Mouse (Mus musculus) brain, embryonic 18.5 days (tissue): ENCODE data around the gene Rnase13.

Source experiments
- DNase-seq: peaks from one replicate; pipeline ENCODE4 v3.0.0-alpha.2; 2012; ENCODE audit warnings: low read depth, low spot score

Rnase13 gene

GRCm38 (mm10) chr14:51913062-51913959 is 9.3 kb downstream of the Rnase13 start:
- no peak for DNase-seq

DNA sequence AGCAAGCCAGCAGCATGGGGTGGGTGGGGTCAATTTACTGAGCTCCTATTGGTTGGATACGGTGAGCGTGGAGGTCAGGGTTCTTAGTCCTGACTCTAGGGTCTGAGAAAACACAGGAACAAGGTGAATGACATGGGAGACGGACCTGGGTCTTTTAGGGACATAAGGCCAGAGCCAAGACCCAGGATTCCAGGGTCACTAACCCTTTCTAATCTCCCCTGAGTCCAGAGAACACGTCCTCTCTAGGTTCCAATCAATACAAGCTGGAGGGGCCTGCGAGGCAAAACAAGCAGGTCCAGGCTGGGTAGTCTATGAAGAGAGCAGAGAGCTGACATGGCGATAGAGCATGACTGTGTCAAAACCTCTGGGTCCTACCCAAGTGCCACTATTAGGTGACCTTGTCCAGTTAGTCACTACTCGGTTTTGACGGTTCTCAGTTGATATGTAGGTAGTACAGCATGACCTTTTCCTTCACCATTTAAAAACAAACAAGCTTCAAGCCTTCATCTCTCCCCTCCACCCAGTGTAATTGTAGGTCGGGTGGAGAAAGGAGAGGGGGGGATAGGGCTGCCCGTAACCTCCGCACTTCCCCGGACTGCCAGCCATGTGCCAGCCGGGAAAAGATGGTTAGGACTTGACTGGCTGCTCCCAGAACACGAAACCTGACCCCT is 10.0 kb downstream of the Rnase13 start:
- no peak for DNase-seq

DNA sequence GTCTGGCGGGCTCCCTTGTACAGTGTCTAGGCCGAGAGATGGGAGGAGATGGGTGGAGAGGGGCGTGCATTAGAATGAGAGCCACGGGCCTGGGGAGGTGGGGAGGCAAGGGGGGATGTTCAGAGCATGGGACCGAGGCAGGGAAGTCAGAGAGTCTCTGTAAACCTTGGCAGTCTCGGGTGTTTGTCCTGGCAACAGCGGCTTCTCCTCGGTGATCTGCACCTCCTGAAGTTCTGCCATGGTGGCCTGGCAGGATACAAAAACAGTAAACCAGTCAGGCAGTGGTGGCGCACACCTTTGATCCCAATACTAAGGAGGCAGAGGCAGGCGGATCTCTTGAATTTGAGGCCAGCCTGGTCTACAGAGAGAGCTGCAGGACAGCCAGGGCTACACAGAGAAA is 11.3 kb downstream of the Rnase13 start:
- DNase-seq: no peak

GRCm38 (mm10) chr14:51906102-51906501 is 16.5 kb downstream of the Rnase13 start:
- no peak for DNase-seq

DNA sequence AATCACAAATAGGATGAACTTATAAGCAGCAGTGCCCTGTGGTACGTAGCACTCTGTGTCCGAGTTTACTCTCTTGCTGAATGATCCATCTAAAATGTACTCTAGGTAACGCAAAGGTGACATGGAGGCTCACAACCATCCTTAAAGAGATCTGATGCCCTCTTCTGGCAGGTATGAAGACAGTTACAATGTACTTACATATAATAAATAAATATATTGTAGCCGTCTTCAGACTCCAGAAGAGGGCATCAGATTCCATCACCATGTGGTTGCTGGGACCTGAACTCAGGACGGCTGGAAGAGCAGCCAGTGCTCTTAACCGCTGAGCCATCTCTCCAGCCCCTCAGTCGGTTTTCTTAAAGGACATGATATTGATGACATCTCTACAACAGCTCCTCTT is 17.9 kb downstream of the Rnase13 start:
- no peak for DNase-seq

DNA sequence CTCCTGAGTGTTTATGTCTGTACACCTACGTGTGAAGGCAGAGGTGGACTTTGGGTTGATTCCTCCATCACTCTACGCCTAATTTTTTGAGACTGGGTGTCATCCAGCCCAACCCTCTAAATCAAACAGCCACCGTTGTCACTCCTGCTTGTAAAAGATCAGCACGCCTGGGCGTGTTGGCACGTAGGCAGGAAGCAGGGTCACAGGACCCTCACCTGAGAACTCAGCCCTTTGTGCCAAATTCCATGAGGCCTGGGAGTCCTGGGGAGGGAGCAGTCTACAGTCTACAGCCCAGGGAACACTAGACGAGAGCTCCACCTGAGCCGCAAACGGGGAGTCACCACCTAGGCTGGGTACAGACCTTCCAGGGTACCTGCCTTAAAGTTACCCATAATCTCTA is 18.8 kb downstream of the Rnase13 start:
- no peak for DNase-seq

DNA sequence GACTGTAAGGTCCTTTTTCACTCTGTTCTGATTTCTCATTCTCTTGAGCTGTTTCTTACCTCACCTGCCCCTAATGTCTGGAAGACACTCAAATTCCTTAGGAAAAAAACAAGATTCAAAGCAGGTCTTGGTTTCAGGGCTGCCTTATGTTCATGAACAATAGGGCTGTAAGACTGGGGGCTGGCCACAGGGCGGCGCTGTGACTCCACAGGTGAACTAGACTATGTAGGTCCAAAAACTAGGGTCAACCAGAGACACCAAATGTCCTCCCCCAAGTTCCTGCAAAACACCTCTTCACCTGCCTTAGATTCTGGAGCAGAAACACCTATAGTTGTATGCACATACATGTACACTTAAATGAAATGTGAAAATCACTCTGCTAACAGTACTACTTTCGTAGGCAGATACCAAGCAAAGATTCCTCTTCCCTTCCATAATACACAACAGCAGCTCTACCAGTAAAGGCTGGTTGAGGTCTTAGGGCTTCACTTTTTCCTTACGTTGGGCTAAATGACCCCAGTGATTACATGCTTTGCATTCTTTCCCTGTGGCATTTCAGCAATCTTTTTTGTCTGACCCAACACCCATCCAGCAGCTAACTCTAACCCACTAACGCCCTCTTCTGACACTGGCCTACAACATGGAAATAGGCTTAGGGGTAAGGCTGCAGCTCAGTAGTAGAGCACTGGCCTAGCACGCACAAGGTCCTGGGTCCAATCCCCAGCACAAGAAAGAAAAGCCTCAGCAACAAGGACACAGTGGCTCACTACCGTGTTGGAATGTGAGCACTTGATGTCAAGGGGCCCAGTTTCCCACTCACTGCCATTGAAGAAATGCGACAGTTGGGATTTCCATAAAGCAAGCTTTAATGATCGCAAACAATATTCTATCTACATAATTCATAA is 19.5 kb downstream of the Rnase13 start:
- no peak for DNase-seq

- DNase-seq: no peak
Measured at GRCm38 (mm10) chr14:51899351-51899750, 23.2 kb downstream of the Rnase13 start.

DNA sequence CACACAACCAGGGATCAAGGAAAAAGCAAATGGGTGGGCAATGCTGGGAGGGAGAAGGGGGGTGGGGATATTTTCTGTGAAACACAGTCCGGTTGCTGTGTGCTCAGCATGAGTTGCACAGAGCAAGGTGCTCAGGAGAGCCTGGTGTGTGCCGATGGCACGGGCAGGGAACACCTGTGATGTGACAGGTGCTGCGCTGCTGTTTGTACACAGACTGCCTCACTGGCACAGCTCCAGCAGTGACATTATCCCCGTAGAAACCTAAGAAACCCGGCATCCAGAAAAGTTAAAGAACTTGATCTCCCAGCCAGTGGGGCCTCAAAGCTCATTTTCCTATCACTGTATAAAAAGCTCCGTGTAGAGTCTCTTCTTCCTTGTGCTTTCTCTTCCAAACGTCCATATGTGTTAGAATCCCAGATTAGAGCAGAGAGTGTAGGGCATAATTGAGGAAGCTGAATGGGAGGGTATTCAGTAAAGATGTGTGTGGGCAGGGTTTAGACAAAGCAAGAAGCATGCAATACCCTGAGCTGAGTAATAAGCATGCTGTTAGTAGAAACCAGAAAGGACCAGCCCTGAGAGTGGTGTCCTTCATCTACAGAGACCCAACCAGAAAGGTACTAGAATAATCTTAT is 25.9 kb downstream of the Rnase13 start:
- no peak for DNase-seq

GRCm38 (mm10) chr14:51896019-51896418 is 26.6 kb downstream of the Rnase13 start:
- DNase-seq: no peak

- no peak for DNase-seq
Measured at GRCm38 (mm10) chr14:51895071-51895470, 27.5 kb downstream of the Rnase13 start.

GRCm38 (mm10) chr14:51893809-51894208 is 28.8 kb downstream of the Rnase13 start:
- no peak for DNase-seq

DNA sequence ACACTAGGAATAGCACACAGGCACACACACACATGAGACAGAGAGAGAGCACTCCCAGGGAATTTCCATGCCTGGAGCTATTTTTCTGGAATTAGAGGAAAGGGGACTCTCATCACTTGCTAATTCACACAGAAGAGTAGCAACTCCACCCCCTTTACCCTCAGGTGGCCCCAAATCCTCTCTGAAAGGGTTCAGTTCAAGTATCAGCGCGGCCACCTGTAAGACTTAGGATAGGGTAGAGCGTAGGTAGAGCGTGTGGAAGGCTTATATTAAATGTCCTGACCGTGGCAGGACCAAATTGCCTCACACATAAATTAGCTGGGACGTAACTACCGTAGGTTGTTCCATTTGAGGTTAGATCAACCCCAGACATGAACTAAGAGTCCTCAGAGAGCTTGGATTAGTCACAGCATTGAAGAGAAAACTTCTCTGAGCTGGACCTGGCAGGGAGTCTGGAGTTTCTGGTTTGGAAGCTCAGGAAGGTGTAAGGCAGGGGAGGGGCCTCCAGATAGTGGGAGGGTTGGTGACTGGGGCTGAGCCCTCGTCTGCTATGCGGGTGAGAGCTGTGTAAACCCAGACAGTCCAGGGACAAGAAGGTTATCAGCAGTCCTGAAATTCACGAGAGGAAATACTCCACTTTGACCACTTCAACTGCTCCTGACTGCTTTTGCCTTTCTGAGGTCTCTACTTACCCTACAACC is 29.3 kb downstream of the Rnase13 start:
- no peak for DNase-seq

- no peak for DNase-seq
Measured at GRCm38 (mm10) chr14:51892191-51892939, 30.2 kb downstream of the Rnase13 start, which contains the start of gene Slc39a2. Slc39a2 (plus strand) TSS chr14:51892889.

GRCm38 (mm10) chr14:51889833-51890232 is 32.7 kb downstream of the Rnase13 start:
- DNase-seq: no peak

- no peak for DNase-seq
Measured at GRCm38 (mm10) chr14:51886051-51886450, 36.5 kb downstream of the Rnase13 start.

DNA sequence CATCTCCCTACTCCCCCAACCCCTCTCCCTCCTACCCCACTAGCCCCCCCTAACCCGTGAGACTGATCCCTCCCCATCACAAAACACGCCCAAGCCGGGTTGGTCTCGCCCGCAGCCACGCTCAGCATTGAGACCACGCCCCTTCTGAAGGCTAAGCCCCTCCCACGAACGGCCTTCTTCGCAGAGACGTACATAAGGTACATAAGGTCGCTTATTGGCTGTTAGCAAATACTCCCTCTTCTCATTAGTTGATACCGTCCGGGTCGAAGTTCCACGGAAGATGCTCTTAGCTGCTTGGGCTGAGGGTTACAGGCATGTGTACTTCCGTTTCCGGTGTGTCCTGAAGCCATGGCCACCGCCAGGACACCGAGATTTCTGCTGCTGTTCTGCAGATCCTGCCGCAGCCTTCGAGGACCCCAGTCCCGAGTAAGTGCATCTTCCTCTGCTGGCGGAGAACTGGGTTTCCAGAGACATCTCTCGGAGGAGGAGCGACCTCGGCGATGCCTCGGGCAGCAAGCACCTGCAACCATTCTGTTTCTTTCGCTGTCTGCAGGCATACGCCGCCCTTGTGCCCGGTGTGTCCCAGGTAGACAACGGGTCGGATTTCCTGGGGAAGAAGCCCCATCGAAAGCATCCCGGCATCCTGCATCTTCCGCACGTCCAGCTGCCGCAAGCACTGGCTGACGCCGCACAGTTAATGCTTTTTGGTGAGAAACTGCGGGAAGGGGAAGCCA is 37.8 kb downstream of the Rnase13 start, which contains the start of gene Mettl17:
Mettl17 (plus strand) TSS at position 245 of the 734 bp plus-strand sequence.
- peak; percentile 94 for DNase-seq

GRCm38 (mm10) chr14:51884031-51884544 is 38.5 kb downstream of the Rnase13 start:
- peak; percentile 24 for DNase-seq

DNA sequence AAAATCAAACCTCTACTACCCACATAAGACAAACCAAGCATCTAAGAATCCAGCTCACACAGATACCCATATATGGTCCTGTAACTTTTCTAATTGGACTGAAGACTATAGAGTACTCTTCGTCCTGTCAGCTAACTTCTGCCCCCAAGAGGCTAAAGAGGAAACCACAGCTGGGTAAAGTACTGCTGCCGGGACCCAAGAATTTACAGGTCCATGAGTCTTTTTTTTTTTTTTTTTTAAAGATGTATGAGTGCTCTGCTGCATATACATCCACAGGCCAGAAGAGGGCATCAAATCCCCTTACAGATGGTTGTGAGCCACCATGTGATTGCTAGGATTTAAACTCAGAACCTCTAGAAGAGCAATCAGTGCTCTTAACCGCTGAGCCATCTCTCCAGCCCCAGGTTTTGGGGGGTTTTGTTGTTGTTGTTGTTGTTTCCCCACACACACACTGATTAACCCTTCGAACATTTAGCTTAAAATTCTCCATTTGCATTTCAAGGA is 39.0 kb downstream of the Rnase13 start:
- DNase-seq: peak; percentile 45
